Mouse (Mus musculus): ENCODE results near the gene Mctp1. TPM values are rescaled to one million over a fixed set of nuclear protein-coding genes. Genes with fewer than 3 reads are reported as not detected.

The Mctp1 gene
- polyA plus RNA-seq, 1 experiment from 2014 or later = 1.3 TPM

DNA sequence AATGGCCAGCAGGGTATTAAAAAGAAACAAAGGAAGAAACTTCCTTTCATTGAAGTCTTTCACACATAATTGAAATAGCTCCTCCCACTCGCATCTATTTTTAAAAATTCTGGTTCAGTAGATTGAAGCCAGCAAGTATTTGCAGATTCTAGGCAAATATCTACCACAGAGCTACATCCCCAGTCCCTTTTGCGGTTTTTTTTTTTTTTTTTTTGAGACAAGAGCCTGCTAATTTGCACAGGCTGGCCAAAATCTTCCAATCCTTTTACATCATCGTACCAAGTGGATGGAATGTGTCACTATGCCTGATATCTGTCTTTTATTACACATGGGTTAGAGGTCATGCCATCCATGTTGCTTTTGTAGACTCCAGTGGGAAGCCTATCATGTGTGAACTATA lies 486.0 kb downstream of the Mctp1 start:
- Histone ChIP-seq H3K4me2 (ENCODE audit: low read depth, low read length) (no peak overlapping the region), H3K27me3 (replicated peaks; ENCODE audit: control insufficient read depth, insufficient read depth, low read length) (no peaks in the 10 kb centered on the region), H3K4me3 (ENCODE audit: low read depth, low read length) (no peak overlapping the region), H3K4me1 (ENCODE audit: control insufficient read depth, insufficient read depth, low read length) (no peaks in the 10 kb centered on the region), H3K36me3 (ENCODE audit: control insufficient read depth, insufficient read depth, low read length) (no peaks in the 10 kb centered on the region), H3K9ac (ENCODE audit: low read depth, low read length) (no peak overlapping the region), H3K27ac (replicated peaks; ENCODE audit: low read depth, low read length) (no peak overlapping the region), H3K9me3 (ENCODE audit: control insufficient read depth, low read length) (no peaks in the 10 kb centered on the region)
- ATAC-seq (ENCODE audit: low read depth) (no peak), DNase-seq (ENCODE audit: low spot score) (no peak)
- WGBS = 73% methylated on average over 3 of the region's 3 CpGs

DNA sequence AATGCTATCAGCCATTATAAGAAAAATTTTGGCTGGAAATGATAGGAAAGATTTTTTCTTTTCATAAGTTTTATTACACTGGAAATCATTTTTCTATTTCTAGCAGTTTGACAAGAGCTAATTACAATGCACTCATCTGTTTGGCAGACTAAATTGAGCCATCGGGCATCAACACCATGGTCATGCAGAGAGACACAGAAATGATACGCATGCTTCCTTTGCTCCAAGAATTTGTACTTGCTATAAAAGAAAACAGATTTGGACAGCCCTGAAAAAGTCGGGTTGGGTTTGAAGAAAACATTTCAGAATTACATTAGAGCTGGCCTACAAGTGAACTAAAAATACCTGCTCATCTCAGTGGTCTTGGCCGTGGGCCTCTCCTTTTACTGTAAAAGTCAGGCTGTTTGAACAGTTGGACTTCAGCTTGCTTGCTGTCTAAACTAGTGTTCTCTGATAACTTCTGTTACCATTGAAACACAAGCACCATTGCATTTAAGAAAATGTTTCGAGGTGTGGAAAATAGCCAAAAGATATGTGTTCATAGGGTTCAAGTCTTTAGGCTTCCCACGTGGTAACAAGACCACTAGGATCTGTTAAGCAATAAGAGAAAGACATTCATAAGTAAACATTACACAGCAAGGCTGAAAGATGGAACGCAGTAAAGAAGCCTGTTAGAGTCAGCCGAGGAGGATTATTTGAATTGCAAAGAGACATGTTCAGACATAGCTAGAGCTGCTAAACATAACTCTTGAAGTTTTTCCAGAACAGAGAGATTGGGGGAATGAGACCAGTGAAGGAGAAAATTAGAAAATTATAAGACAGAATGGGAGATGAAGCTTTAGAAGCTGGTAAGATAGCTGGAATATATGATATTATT lies 493.8 kb downstream of the Mctp1 start:
- no peak for ATAC-seq (ENCODE audit: low read depth)
- Histone ChIP-seq H3K27ac (replicated peaks; ENCODE audit: low read depth, low read length) (no peak overlapping the region), H3K36me3 (ENCODE audit: control insufficient read depth, insufficient read depth, low read length) (no peaks in the 10 kb centered on the region), H3K9ac (ENCODE audit: low read depth, low read length) (no peak overlapping the region), H3K27me3 (replicated peaks; ENCODE audit: control insufficient read depth, insufficient read depth, low read length) (no peaks in the 10 kb centered on the region), H3K4me1 (ENCODE audit: control insufficient read depth, insufficient read depth, low read length) (no peaks in the 10 kb centered on the region), H3K4me3 (ENCODE audit: low read depth, low read length) (no peak overlapping the region), H3K9me3 (ENCODE audit: control insufficient read depth, low read length) (no peaks in the 10 kb centered on the region), H3K4me2 (ENCODE audit: low read depth, low read length) (no peak overlapping the region)
- peak; percentile 11 for DNase-seq (ENCODE audit: low spot score)
- 60% methylated on average over 8 of the region's 8 CpGs for WGBS

GRCm38 (mm10) chr13:76879008-76879407 lies 494.7 kb downstream of the Mctp1 start:
- Histone ChIP-seq H3K4me1 (ENCODE audit: control insufficient read depth, insufficient read depth, low read length) (no peaks in the 10 kb centered on the region), H3K9me3 (ENCODE audit: control insufficient read depth, low read length) (no peaks in the 10 kb centered on the region), H3K27ac (replicated peaks; ENCODE audit: low read depth, low read length) (no peak overlapping the region), H3K9ac (ENCODE audit: low read depth, low read length) (no peak overlapping the region), H3K4me2 (ENCODE audit: low read depth, low read length) (no peak overlapping the region), H3K36me3 (ENCODE audit: control insufficient read depth, insufficient read depth, low read length) (no peaks in the 10 kb centered on the region), H3K4me3 (ENCODE audit: low read depth, low read length) (no peak overlapping the region), H3K27me3 (replicated peaks; ENCODE audit: control insufficient read depth, insufficient read depth, low read length) (no peaks in the 10 kb centered on the region)
- 56% methylated on average over 3 of the region's 3 CpGs for WGBS
- ATAC-seq (ENCODE audit: low read depth) = no peak
- DNase-seq (ENCODE audit: low spot score) = no peak

- Histone ChIP-seq H3K27me3 (replicated peaks; ENCODE audit: control insufficient read depth, insufficient read depth, low read length) (no peaks in the 10 kb centered on the region), H3K9ac (ENCODE audit: low read depth, low read length) (no peak overlapping the region), H3K4me2 (ENCODE audit: low read depth, low read length) (no peak overlapping the region), H3K4me1 (ENCODE audit: control insufficient read depth, insufficient read depth, low read length) (no peaks in the 10 kb centered on the region), H3K4me3 (ENCODE audit: low read depth, low read length) (no peak overlapping the region), H3K27ac (replicated peaks; ENCODE audit: low read depth, low read length) (no peak overlapping the region), H3K36me3 (ENCODE audit: control insufficient read depth, insufficient read depth, low read length) (no peaks in the 10 kb centered on the region), H3K9me3 (ENCODE audit: control insufficient read depth, low read length) (no peaks in the 10 kb centered on the region)
- no peak for ATAC-seq (ENCODE audit: low read depth)
- 57% methylated on average over 8 of the region's 8 CpGs for WGBS
- no peak for DNase-seq (ENCODE audit: low spot score)
Measured at GRCm38 (mm10) chr13:76884517-76885092, 500.3 kb downstream of the Mctp1 start.

DNA sequence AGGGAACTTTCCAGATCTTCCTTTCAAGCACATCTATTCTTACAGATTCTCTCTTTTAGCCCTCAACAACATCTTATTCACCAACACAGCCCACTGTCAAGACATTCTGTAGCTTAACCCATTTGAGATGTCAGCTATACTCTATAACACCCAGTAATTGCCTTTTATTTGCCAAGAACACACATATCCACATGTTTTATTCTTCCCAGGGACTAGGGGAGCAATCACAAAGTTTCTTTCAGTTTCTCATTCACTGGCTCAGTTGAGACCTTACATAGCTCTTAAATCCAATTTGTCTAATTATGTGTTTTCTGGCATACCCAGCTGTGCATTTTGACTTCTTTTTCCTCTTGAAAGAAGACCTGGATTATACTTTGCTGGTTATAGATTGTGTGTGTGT lies 508.7 kb downstream of the Mctp1 start:
- DNase-seq (ENCODE audit: low spot score) = no peak
- Histone ChIP-seq H3K36me3 (ENCODE audit: control insufficient read depth, insufficient read depth, low read length) (no peaks in the 10 kb centered on the region), H3K9me3 (ENCODE audit: control insufficient read depth, low read length) (no peaks in the 10 kb centered on the region), H3K4me1 (ENCODE audit: control insufficient read depth, insufficient read depth, low read length) (no peaks in the 10 kb centered on the region), H3K4me2 (ENCODE audit: low read depth, low read length) (no peak overlapping the region), H3K27me3 (replicated peaks; ENCODE audit: control insufficient read depth, insufficient read depth, low read length) (no peaks in the 10 kb centered on the region), H3K27ac (replicated peaks; ENCODE audit: low read depth, low read length) (no peak overlapping the region), H3K9ac (ENCODE audit: low read depth, low read length) (no peak overlapping the region), H3K4me3 (ENCODE audit: low read depth, low read length) (no peak overlapping the region)
- no peak for ATAC-seq (ENCODE audit: low read depth)

GRCm38 (mm10) chr13:76895770-76896456 lies 511.6 kb downstream of the Mctp1 start:
- no peak for ATAC-seq (ENCODE audit: low read depth)
- Histone ChIP-seq H3K9ac (ENCODE audit: low read depth, low read length) (no peak overlapping the region), H3K4me1 (ENCODE audit: control insufficient read depth, insufficient read depth, low read length) (no peaks in the 10 kb centered on the region), H3K27me3 (replicated peaks; ENCODE audit: control insufficient read depth, insufficient read depth, low read length) (no peaks in the 10 kb centered on the region), H3K9me3 (ENCODE audit: control insufficient read depth, low read length) (no peaks in the 10 kb centered on the region), H3K4me2 (ENCODE audit: low read depth, low read length) (no peak overlapping the region), H3K27ac (replicated peaks; ENCODE audit: low read depth, low read length) (no peak overlapping the region), H3K4me3 (ENCODE audit: low read depth, low read length) (no peak overlapping the region), H3K36me3 (ENCODE audit: control insufficient read depth, insufficient read depth, low read length) (no peaks in the 10 kb centered on the region)
- WGBS = 81% methylated on average over 4 of the region's 4 CpGs
- DNase-seq (ENCODE audit: low spot score) = no peak

- Histone ChIP-seq H3K4me2 (ENCODE audit: low read depth, low read length) (no peak overlapping the region), H3K36me3 (ENCODE audit: control insufficient read depth, insufficient read depth, low read length) (no peaks in the 10 kb centered on the region), H3K9ac (ENCODE audit: low read depth, low read length) (no peak overlapping the region), H3K27me3 (replicated peaks; ENCODE audit: control insufficient read depth, insufficient read depth, low read length) (no peaks in the 10 kb centered on the region), H3K9me3 (ENCODE audit: control insufficient read depth, low read length) (no peaks in the 10 kb centered on the region), H3K27ac (replicated peaks; ENCODE audit: low read depth, low read length) (no peak overlapping the region), H3K4me1 (ENCODE audit: control insufficient read depth, insufficient read depth, low read length) (no peaks in the 10 kb centered on the region), H3K4me3 (ENCODE audit: low read depth, low read length) (no peak overlapping the region)
- DNase-seq (ENCODE audit: low spot score) (no peak), ATAC-seq (ENCODE audit: low read depth) (no peak)
- 78% methylated on average over 1 of the region's 1 CpGs for WGBS
Measured at GRCm38 (mm10) chr13:76896457-76896790, 512.1 kb downstream of the Mctp1 start.

DNA sequence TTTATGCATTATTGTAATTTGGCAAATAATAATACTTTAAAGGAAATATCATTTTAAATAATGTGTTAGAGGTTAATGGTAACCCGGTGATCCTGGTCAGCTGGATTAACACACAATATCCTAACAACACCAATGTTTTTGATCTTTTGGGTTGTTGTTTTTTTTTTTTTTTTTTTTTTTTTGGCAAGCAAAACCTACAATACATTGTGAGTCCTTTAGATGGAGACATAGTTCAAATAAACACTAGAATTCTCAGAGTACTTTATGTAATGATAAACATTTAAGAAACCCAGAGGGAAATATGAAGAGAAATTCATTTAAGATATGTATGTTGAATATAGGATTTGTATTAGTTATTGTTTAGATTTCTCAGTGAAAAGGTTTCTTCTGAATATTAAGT lies 534.0 kb downstream of the Mctp1 start:
- H3K9ac ChIP-seq (ENCODE audit: low read depth, low read length) = no peak overlapping the region
- H3K9me3 ChIP-seq (ENCODE audit: control insufficient read depth, low read length) = no peaks in the 10 kb centered on the region
- no peaks in the 10 kb centered on the region for H3K36me3 ChIP-seq (ENCODE audit: control insufficient read depth, insufficient read depth, low read length)
- WGBS = 76% methylated on average over 1 of the region's 1 CpGs
- H3K27me3 ChIP-seq (replicated peaks; ENCODE audit: control insufficient read depth, insufficient read depth, low read length) = no peaks in the 10 kb centered on the region
- no peaks in the 10 kb centered on the region for H3K4me1 ChIP-seq (ENCODE audit: control insufficient read depth, insufficient read depth, low read length)
- no peak overlapping the region for H3K4me3 ChIP-seq (ENCODE audit: low read depth, low read length)
- no peak for DNase-seq (ENCODE audit: low spot score)
- ATAC-seq (ENCODE audit: low read depth) = no peak
- no peak overlapping the region for H3K27ac ChIP-seq (replicated peaks; ENCODE audit: low read depth, low read length)
- no peak overlapping the region for H3K4me2 ChIP-seq (ENCODE audit: low read depth, low read length)
